Mouse (Mus musculus): ENCODE measurements around the gene C87436. TPM values are rescaled to one million over a fixed set of nuclear protein-coding genes. Genes with fewer than 3 reads are reported as not detected.

C87436 gene
- total and polyA plus RNA-seq, 3 experiments: 11.6 to 18.5 TPM; not detected in 1

DNA sequence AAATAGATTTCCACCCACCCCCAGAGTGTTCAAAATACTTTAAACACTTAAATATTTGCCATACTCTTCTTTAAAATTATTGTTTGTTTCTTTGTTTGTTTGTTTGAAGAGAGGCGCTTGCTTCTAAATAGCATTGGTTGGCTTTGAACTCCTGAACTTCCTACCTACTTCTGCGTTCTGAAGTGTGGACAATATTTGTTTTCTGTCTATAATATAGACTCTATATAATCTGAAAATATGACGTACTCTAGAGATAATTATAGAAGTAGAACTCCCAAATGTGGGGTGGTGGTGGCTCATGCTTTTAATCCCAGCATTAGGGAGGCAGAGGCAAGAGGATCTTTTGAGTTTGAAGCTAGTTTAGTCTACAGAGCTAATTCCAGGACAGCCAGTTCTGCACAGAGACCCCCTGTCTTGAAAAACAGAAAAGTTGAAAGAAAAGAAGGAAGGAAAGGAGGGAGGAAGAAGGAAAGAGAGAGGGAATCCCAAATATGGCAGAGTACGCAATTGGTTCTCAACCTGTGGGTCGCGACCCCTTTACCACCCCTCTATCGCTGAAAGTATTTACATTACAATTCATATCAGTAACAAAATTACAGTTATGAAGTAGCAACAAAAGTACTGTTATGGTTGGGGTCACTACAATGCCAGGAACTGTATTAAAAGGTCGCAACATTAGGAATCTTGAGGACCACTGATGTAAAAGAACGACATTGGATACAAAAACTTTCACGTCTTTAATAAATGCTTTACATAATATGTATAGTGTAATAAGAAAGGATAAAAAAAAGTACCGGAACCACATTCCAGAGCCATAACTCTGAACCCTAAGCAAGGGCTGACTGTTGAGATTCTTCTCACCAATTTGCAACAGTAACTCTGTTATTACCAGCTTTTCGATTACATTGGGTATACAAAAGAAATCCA is 35.2 kb upstream of the C87436 start:
- peak overlapping the region; percentile 60 to 69 for H3K4me3 ChIP-seq (ENCODE audit: control insufficient read depth in 1 of 2, insufficient read depth in 1 of 2, low read depth in 2 of 2, low read length in 2 of 2)
- H3K27ac ChIP-seq (ENCODE audit: control insufficient read depth, low read depth, low read length): peak overlapping the region; percentile 33
- H3K27me3 ChIP-seq (ENCODE audit: control insufficient read depth in 1 of 2, insufficient read depth in 2 of 2, low read length in 2 of 2): no peaks in the 10 kb centered on the region
- H3K36me3 ChIP-seq (ENCODE audit: control insufficient read depth in 1 of 2, insufficient read depth in 2 of 2, low read length in 2 of 2): peaks cover 0 to 20% of the 10 kb centered on the region in 2 experiments; a peak in 3 of 4 replicates
- DNase-seq (ENCODE audit: low read depth, low spot score): peak; percentile 70
- H3K9ac ChIP-seq (ENCODE audit: control insufficient read depth, low read depth, low read length, poor library complexity, severe bottlenecking): peak overlapping the region; percentile 67
- 0 out of 2 replicates have a peak, but pooled peaks have one; percentile 20 for TF ChIP-seq CHD1 (IDR thresholded peaks at IDR 0.05; ENCODE audit: low read depth, low read length)
- no peak for TF ChIP-seq KAT2A (conservative IDR thresholded peaks at IDR 0.05; ENCODE audit: low read depth, low read length)
- TF ChIP-seq UBTF (IDR thresholded peaks at IDR 0.05; ENCODE audit: borderline replicate concordance, insufficient read depth, low read depth, low read length): no peak
- TF ChIP-seq GATA1 (IDR thresholded peaks at IDR 0.05; ENCODE audit: low read depth, low read length): no peak
- no peak for TF ChIP-seq USF2 (IDR thresholded peaks at IDR 0.05; ENCODE audit: borderline replicate concordance in 1 of 2, insufficient read depth in 1 of 2, low read depth in 1 of 2, low read length in 2 of 2)
- TF ChIP-seq POLR2A (IDR thresholded peaks at IDR 0.05; ENCODE audit: control insufficient read depth in 1 of 2, insufficient read depth in 1 of 2, low read depth in 1 of 2, low read length in 2 of 2, poor library complexity in 1 of 2): 0 out of 4 replicates have a peak, but pooled peaks of 1 of the 2 experiments have one; percentile 36
- TF ChIP-seq ZKSCAN1 (IDR thresholded peaks at IDR 0.05; ENCODE audit: low read depth, low read length): no peak
- no peak for TF ChIP-seq SIN3A (IDR thresholded peaks at IDR 0.05; ENCODE audit: low read length)
- no peak for TF ChIP-seq NRF1 (IDR thresholded peaks at IDR 0.05; ENCODE audit: insufficient read depth, low read depth, low read length, poor library complexity, severe bottlenecking)
- peak; percentile 64; the same call in 1 of the 2 replicates for TF ChIP-seq ZMIZ1 (IDR thresholded peaks at IDR 0.05; ENCODE audit: low read depth, low read length)
- no peak for TF ChIP-seq HCFC1 (IDR thresholded peaks at IDR 0.05; ENCODE audit: low read depth, low read length)
- TF ChIP-seq MXI1 (IDR thresholded peaks at IDR 0.05; ENCODE audit: low read depth, low read length): no peak
- no peak for TF ChIP-seq MAX (IDR thresholded peaks at IDR 0.05; ENCODE audit: low read length)
- TF ChIP-seq CHD2 (IDR thresholded peaks at IDR 0.05; ENCODE audit: low read length): peak; percentile 84; the same call in 1 of the 2 replicates
- TF ChIP-seq TBP (IDR thresholded peaks at IDR 0.05; ENCODE audit: low read depth, low read length): peak; percentile 62; the same call in 1 of the 2 replicates
- no peak for TF ChIP-seq MAFK (IDR thresholded peaks at IDR 0.05; ENCODE audit: borderline replicate concordance, low read depth, low read length)
- peaks cover 25% of the 10 kb centered on the region for H3K79me2 ChIP-seq (ENCODE audit: control insufficient read depth, insufficient read depth, low read length, poor library complexity)
- no peaks in the 10 kb centered on the region for H3K9me3 ChIP-seq (replicated peaks; ENCODE audit: insufficient read depth, low read length)
- peaks cover 0 to 10% of the 10 kb centered on the region in 2 experiments; a peak in 3 of 4 replicates for H3K4me1 ChIP-seq (ENCODE audit: control insufficient read depth in 1 of 2, insufficient read depth in 2 of 2, low read length in 2 of 2)

DNA sequence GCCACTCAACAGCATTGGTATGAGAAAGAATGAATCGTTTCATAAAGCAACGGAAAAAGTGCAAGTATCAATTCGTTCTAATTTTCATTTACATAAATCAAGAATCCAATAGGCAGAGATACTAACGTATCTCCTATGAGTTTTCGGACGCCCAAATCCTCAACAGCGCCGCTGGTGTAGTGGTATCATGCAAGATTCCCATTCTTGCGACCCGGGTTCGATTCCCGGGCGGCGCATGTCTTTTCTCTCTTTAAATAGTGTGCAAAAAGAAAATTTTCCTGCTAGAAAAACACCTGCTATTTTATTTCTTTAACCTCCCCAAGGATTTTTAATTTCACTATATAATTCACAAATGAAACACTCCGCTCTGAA is 34.5 kb upstream of the C87436 start:
- TF ChIP-seq POLR2A (IDR thresholded peaks at IDR 0.05; ENCODE audit: control insufficient read depth in 1 of 2, insufficient read depth in 1 of 2, low read depth in 1 of 2, low read length in 2 of 2, poor library complexity in 1 of 2) (no peak), ELF1 (IDR thresholded peaks at IDR 0.05; ENCODE audit: low read depth, low read length) (0 out of 2 replicates have a peak, but pooled peaks have one; percentile 59), GATA1 (IDR thresholded peaks at IDR 0.05; ENCODE audit: low read depth, low read length) (no peak), JUND (IDR thresholded peaks at IDR 0.05; ENCODE audit: low read depth, low read length) (no peak), MAFK (IDR thresholded peaks at IDR 0.05; ENCODE audit: borderline replicate concordance, low read depth, low read length) (peak; percentile 99), ZKSCAN1 (IDR thresholded peaks at IDR 0.05; ENCODE audit: low read depth, low read length) (no peak), TBP (IDR thresholded peaks at IDR 0.05; ENCODE audit: low read depth, low read length) (peak; percentile 100)
- peaks cover 0 to 20% of the 10 kb centered on the region in 2 experiments; a peak in 3 of 4 replicates for H3K36me3 ChIP-seq (ENCODE audit: control insufficient read depth in 1 of 2, insufficient read depth in 2 of 2, low read length in 2 of 2)
- DNase-seq (ENCODE audit: low read depth, low spot score): peak; percentile 88
- H3K4me1 ChIP-seq (ENCODE audit: control insufficient read depth in 1 of 2, insufficient read depth in 2 of 2, low read length in 2 of 2): peaks cover 0 to 8% of the 10 kb centered on the region in 2 experiments; a peak in 3 of 4 replicates
- peaks cover 25% of the 10 kb centered on the region for H3K79me2 ChIP-seq (ENCODE audit: control insufficient read depth, insufficient read depth, low read length, poor library complexity)
- no peaks in the 10 kb centered on the region for H3K9me3 ChIP-seq (replicated peaks; ENCODE audit: insufficient read depth, low read length)
- H3K9ac ChIP-seq (ENCODE audit: control insufficient read depth, low read depth, low read length, poor library complexity, severe bottlenecking): peak overlapping the region; percentile 67
- peak overlapping the region; percentile 60 to 69 for H3K4me3 ChIP-seq (ENCODE audit: control insufficient read depth in 1 of 2, insufficient read depth in 1 of 2, low read depth in 2 of 2, low read length in 2 of 2)
- H3K27me3 ChIP-seq (ENCODE audit: control insufficient read depth in 1 of 2, insufficient read depth in 2 of 2, low read length in 2 of 2): no peaks in the 10 kb centered on the region
- peak overlapping the region; percentile 9; the same call in 1 of the 2 replicates for H3K27ac ChIP-seq (ENCODE audit: control insufficient read depth, low read depth, low read length)

Data from MEL (cell line).